Mouse (Mus musculus) hindlimb bud, embryonic 11.5 days (tissue): ENCODE data around the gene Olfr1377.
"Not testable (repeated sequence)": the region's sequence is repeated elsewhere in the genome, so short reads cannot be mapped to it uniquely, and the experiment has no call there.

Experiments
- DNase-seq: peaks from one replicate; pipeline ENCODE4 v3.0.0-alpha.2; 2012; ENCODE audit warnings: low read depth, low spot score; ENCODE audit errors: extremely low spot score

The Olfr1377 gene

DNA sequence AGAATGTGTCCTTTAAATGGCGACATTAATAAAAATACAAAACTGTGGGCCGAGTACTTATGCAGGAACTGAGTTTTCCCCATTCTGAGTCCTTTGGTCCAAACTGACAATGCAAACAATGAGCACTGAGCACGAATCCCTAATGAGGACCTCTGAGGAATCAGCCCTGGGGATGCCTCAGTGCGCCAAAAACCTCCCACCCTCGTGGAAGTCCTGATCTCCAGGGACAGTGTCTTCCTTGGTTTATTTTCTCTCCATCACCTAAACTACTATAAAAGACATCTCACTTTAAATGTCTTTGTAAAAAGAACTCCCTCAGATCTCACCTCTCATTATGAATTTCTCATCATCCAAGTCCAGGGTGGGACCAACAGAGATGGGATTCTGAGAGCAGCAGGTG, at the start of gene Olfr1377:
TSS of gene Olfr1377 (plus strand) at position 301 of the 400 bp plus-strand sequence.
- DNase-seq: no peak

DNA sequence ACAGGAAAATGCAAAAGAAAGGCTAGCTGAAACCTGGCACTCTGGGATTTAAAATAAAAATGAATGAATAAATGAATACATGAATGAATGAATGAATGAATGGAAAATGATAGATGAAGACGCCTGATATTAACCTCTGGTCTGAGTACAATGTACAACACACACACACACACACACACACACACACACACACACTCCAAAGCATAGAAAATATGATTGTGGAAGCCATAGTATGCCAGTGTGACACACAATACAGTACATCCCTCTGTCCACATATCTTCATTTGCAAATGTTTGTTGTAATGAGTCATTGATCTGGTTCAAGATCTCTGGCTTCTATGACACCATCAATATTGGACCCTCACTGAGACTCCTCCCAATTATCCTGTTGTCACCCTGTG, 49.7 kb upstream of the Olfr1377 start:
- no peak for DNase-seq

DNA sequence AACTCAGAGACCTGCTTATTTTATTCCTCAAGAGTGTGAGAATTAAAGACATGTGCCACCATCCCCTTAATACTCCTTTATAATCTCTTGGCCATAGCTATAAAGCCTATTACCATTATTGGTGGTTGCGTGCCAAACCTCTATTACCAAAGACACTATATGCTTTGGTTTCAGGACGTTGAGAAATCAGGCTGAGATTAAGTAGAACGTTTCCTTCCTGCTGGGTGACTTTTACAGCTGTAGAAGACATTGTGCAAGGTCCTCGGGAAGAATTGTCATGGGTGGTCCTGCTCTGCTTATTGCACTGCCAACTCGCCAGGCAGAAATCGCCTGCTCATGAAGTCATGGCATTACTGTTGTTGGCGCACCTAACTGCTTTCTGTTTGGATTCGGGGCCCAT, 43.3 kb upstream of the Olfr1377 start:
- no peak for DNase-seq

DNA sequence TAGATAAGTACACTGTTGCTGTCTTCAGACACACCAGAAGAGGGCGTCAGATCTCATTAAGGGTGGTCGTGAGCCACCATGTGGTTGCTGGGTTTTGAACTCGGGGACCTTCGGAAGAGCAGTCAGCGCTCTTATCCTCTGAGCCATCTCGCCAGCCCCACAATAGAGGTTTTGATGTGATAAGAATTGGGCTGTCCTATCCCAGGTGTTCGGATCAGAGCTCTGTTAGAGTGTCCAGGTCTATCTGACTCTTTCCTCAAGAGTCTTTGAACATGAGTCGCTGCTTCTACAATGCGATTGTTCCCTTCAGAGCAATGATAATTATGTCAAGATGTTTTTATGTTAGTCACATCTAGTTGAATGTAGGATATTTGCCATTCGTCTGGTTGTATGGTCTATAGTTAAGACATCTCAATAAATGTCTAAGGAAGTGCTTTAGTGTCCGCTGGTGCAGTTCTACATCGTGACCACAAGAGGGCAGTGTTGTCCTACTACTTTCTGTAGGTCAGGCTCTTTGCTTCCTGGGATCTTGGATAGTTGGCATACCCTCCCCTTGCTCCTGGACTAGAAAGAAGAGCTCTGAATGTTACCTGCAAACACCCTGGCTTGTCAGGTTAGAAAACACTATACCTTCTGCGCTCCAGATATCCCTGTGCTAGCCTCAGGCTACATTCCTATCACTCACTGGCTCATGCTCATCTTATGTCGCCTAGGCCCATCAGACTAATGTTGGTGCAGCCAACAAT, 42.0 kb upstream of the Olfr1377 start:
- DNase-seq: peak; percentile 53

DNA sequence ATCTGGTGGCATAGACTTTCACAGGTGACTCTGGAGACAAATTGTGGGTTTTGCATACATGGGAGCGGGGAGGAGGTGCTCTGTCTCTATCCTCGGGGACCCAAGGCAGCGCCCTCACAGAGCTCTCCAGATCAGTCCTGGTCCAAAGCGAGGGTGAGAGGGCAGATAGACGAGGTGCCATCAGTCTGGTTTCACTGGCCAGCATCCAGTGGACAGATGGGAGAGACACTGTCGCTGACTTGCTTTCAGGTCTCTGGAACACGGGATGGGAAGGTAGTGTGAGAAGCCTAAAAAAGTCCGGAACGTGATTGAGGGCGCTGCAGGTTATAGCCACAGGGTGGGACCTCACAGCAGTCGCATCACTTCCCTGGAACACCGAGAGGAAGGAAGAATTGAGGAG, 39.4 kb upstream of the Olfr1377 start:
- DNase-seq: no peak

DNA sequence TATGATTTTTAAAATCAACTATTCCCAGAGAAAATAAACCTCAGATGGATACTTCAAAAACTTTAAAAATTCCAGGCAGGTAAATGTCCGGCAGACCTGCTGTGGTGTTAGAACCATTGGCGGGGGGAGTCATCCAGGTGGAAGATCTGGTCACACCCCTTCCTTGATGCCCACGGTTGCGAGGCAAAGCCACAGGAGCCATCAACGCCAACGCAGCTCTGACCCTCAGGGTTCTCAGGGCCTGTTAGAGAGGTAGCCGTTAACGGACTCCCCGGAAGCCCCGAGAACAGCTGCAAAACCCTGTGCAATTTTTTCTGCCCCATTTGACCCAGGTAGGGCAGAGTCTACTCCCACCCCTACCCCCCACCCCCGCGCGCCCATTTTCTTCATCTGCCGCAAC, 38.3 kb upstream of the Olfr1377 start, which contains the start of gene 4933414I15Rik:
TSS of gene 4933414I15Rik (minus strand) at position 260 of the 400 bp plus-strand sequence.
- DNase-seq: no peak

DNA sequence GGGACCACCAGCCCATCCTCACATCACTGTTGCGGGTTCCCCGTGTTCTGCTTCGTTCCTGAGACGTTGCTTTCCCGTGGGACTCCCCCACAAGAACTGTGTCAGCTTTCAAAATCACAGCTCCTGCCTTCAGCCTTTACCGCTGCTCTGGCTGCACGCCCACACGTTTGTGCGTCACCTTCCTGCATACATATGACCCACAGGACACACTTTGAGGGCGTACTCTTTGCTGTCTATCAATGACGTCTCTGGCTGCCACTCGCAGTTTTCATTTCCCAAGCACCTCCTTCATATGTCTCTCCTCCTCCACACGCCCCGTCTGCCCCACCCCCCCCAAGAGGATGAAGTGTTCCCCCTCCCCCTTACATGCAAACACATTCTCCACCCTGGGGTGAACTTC, 29.5 kb upstream of the Olfr1377 start:
- no peak for DNase-seq

DNA sequence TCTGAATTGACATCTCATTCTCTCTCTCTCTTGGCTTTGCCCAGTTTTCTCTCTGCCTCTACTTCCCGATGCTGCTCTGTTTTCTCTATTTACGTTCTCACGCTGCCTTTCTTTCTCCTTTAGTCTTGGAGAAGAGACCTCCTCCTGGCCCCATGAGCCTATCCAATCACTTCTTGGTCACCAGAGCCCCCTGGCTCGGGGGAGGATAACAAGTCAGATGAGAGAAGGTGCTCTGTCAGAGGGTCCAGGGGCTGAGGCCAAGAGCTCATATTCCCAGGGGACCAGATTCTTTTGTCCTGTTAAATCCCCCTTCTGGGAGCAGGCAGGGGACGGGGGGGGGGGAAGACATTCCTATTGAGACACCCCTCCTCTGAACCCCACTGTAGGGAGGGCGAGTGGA, 28.1 kb upstream of the Olfr1377 start, which contains the start of gene Prop1:
TSS of gene Prop1 (minus strand) at position 101 of the 400 bp plus-strand sequence.
- no peak for DNase-seq

DNA sequence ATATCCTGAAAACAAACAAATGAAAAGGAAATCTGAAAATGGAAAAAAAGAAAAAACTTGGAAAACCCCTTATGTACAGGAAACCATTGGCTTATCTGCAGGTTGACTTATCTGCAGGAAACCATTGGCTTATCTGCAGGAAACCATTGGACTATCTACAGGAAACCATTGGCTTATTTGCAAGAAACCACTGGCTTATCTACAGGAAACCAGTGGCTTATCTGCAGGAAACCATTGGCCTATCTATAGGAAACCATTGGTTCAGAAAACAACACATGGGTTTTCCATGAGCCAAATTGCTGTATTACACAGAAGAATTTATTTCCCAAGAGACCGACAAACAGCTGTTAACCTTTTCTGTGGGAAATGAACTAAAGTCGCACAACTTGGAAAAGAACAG, 16.9 kb upstream of the Olfr1377 start:
- DNase-seq: no peak

DNA sequence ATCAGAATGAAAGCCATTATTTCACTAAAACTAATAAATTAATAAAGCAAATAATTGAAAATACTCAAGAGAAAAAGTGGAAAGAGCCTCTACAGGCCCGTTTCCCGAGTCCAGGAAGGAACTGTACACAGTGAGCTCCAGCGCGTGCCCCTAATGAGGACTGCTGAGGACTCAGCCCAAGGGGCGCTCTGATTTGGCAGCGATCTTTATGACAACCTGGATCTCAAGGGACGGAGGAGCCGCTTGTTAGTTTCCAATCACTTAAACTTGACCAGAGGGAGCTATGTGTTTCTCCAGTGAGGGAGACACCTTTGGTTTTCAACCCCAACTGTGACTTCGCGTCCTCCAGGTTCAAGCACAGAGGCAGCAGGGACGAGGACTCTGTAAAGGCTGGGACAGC, 15.5 kb upstream of the Olfr1377 start, which contains the start of gene Olfr1378:
TSS of gene Olfr1378 (plus strand) at position 301 of the 400 bp plus-strand sequence.
- no peak for DNase-seq

DNA sequence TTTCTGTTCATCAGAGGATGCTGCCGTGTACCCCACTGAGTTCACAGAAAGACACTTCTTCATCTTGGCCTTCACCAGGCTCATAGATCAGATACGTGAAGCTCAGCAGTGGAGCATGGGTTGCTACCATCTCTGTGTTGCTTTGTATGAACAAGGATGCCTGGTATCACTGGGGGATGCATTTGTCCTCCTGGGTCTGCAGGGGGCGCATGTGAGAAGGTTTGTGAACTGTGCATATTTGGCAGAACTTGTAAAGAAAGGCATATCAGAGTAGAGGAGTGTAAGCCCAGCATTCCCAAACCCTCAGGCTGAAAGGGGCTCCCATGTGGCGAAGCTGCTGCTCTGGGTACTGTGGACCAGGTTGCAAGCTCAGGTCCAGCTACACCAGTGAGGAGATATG, 4.6 kb upstream of the Olfr1377 start:
- no peak for DNase-seq

DNA sequence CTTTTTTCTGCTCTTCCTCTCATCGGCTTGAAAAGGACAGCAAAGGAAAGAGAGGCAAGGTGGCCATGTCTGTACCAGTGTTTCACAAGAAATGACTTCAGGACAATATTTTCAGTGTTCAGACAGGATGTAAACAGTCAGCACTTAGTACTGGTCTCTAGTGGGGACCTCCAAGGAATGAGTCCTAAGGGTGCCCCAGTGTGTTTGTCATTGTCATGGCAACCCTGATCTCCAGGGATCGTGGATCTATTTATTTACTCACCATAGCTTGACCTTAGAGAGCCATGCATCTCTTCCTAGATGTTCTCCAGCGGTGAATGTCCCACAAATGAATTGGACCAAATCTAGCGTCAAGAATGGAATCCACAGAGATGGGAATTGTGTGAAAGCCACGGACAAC, 21.5 kb downstream of the Olfr1377 start, which contains the start of gene Olfr51:
TSS of gene Olfr51 (plus strand) at position 301 of the 400 bp plus-strand sequence.
- no peak for DNase-seq

DNA sequence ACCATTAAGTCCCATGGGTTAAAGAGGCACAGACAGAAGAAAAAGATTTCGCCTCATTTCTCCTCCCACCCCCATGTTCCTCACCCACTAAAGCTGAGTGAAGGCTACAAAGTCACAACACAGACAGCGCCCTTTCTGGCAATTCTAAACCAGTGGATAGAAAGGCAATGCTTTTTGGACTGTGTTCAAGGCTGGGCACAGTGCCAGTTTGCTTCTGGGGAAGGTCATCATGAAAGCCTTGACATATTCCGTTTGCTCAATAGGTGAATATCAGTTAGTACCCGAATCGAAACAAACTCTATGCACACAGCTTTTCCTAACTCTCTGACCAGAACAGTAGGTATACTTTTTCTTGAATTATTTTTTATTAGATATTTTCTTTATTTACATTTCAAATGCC, 30.1 kb downstream of the Olfr1377 start:
- no peak for DNase-seq

DNA sequence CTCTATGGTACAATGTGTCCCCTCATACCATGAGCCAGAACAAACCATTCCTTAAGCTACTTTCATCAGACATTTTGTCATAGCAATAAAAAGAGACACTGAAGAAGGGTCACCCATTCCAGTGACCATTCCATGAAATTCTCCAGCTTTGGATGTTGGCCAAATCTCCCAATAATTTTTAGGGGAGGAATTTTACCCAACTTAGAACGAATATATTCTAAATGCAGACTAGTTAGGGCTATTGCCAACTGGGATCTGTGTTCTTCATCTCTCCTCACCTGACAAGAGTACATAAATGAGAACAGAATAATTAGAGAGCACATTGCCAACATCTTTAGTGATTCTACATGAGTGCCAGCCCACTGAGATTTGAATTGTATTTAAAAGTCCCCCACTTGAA, 32.2 kb downstream of the Olfr1377 start, which contains the start of gene Olfr54:
TSS of gene Olfr54 (plus strand) at position 301 of the 400 bp plus-strand sequence.
- DNase-seq: no peak

DNA sequence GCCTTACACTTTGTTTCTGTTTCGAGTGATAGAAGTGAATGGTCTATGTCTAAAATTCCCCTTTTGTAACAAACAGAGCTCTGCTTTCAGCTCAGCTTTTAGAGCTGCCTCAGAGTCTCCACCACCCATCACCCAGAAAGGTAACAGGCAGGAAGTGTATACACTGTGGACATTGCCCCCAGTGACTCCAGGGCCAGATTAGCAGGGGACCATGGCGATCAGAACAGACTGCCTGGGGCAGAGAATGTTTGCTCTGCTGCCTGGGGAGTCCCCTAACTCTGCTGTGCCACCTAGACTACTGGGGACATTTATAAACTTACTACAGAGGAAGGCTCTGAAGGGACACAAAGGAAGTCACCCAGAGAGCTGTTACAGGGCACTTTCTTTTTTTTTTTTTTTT, 34.6 kb downstream of the Olfr1377 start:
- DNase-seq: no peak

DNA sequence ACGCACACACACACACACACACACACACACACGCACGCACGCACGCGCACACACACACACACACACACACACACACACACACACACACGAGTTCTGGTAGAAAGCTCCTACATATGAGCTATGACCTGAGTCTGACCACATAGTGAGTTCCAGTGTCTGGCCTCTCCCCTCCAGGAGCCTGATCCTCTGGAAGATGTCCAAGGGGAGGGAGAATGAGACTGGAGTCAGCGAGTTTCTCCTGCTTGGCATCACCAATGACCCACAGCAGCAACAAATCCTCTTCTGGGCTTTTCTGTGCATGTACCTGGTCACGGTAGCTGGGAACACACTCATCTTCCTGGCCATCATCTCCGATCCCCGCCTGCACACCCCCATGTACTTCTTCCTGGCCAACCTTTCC, 45.0 kb downstream of the Olfr1377 start:
- not testable (repeated sequence) for DNase-seq

DNA sequence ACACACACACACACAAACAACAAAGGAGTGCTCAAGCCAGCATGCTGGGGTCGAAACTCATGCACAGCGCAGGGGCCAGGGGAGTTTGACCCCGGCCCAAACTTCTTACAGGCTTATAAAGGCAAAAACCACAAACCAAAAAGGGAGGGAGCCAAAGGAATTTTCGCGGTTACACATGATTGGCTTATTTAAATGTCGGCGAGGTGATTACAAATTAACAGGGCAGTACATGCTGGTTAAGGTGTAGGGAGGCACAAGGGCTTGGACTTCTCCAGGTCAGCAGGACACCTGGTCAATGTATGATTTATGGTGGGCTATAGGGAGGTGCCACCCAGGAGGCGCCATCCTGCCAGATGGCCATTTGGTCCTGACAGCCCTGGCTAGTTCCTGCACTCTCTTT, 47.6 kb downstream of the Olfr1377 start:
- DNase-seq: not testable (repeated sequence)

DNA sequence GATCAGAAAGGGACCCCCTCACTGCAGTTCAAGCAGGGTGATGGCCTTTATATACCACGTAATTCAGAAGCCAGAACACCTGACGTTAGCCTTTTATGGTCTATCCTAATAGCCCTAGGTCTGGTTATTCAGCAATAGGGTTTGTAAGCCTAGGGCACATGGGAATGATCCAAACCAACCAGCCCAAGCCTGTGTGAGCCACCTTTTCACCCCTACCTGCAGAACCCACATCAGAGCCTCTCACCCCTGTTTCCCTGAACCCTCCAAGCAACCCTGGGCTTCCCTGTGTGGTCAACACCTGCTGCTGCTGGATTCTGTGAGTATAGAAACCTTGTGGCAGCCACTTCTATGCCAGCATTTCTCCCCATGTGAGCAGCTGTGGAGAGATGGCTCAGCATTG, 48.5 kb downstream of the Olfr1377 start:
- DNase-seq: no peak

DNA sequence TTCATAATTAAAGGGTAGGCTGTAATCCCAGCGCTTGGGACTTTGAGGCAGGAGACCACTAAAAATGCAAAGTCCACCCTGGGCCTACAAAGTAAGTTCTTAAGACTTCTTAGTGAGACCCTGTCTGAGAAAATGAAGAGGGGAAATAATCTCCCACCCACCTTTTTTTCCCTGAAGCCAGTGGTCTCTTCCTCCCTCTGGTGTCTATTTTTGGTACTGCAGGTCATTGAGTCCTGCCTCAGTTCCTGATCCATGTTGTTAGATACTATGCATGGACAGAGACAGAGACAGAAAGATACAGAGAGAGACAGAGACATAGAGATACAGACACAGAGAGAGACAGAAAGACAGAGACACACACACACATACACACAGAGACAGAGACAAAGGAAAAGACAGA, 51.1 kb downstream of the Olfr1377 start:
- peak; percentile 35 for DNase-seq

DNA sequence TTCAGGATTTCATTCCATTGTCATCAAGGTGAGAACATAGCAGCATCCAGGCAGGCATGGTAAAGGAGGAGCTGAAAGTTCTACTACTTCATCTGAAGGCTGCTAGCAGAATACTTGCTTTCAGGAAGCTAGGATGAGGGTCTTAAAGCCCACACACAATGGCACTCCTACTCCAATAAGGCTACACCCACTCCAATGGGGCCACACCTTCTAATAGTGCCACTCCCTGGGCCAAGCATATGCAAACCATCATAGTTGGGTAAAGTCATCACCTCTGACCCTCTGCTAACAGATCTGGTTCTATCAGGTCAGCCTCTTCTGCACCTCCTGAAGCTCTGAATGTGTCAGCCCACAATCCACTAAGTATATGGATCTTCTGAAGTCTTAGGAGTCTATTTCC, 52.4 kb downstream of the Olfr1377 start:
- not testable (repeated sequence) for DNase-seq

DNA sequence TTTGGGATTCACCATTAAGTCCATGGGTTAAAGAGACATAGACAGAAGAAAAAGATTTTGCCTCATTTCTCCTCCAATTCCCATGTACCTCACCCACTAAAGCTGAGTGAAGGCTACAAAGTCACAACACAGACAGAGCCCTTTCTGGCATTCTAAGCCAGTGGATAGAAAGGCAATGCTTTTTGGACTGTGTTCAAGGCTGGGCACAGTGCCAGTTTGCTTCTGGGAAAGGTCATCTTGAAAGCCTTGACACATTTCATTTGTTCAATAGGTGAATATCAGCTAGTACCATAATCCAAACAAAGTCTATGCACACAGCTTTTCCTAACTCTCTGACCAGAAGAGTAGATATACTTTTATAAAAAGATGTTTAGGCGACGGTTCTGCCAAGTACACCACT, 54.2 kb downstream of the Olfr1377 start:
- no peak for DNase-seq
